Mouse (Mus musculus) thymus, postnatal 25 days (tissue): ENCODE data around the gene Hcfc1r1.

Source experiments
- DNase-seq: peaks from one replicate; pipeline ENCODE4 v3.0.0; 2022

Hcfc1r1 gene

GRCm38 (mm10) chr17:23722376-23723125 is 49.2 kb downstream of the Hcfc1r1 start, which contains the start of gene 1520401A03Rik:
1520401A03Rik (minus strand) TSS chr17:23722783.
- no peak for DNase-seq
